Mouse (Mus musculus) C2C12 (cell line): ENCODE measurements at regions not wholly inside any gene's neighbourhood (a gene's known extent, or its start where the extent isn't known, plus 50 kb on each side); places are given as distances from the start of the nearest gene placed in this dataset.

Experiments used
- CEBPB ChIP-seq: IDR thresholded peaks from one replicate; pipeline ENCODE4 v1.6.1; 2011; ENCODE audit warnings: low read depth, mild to moderate bottlenecking, control low read depth, moderate library complexity
- CTCF ChIP-seq: IDR thresholded peaks from one replicate; pipeline ENCODE4 v1.5.1; 2011; ENCODE audit not compliant: control insufficient read depth, insufficient read depth, insufficient read length
- FOSL1 ChIP-seq: IDR thresholded peaks from one replicate; pipeline ENCODE4 v1.8.0; 2011; ENCODE audit warnings: mild to moderate bottlenecking, low read length; ENCODE audit not compliant: poor library complexity, insufficient read depth, severe bottlenecking
- MAX ChIP-seq: IDR thresholded peaks from one replicate; pipeline ENCODE4 v1.6.1; 2011; ENCODE audit warnings: mild to moderate bottlenecking, control low read depth
- MYOD1 ChIP-seq: IDR thresholded peaks from one replicate; pipeline ENCODE4 v1.6.1; 2011; ENCODE audit warnings: low read depth; ENCODE audit not compliant: control insufficient read depth, insufficient read length
- MYOG ChIP-seq: IDR thresholded peaks from one replicate; pipeline ENCODE4 v1.6.1; 2011; ENCODE audit not compliant: control insufficient read depth, insufficient read length; ENCODE audit errors: extremely low read depth
- USF1 ChIP-seq: IDR thresholded peaks from one replicate; pipeline ENCODE4 v1.6.1; 2011; ENCODE audit warnings: low read depth, mild to moderate bottlenecking, control low read depth, moderate library complexity

DNA sequence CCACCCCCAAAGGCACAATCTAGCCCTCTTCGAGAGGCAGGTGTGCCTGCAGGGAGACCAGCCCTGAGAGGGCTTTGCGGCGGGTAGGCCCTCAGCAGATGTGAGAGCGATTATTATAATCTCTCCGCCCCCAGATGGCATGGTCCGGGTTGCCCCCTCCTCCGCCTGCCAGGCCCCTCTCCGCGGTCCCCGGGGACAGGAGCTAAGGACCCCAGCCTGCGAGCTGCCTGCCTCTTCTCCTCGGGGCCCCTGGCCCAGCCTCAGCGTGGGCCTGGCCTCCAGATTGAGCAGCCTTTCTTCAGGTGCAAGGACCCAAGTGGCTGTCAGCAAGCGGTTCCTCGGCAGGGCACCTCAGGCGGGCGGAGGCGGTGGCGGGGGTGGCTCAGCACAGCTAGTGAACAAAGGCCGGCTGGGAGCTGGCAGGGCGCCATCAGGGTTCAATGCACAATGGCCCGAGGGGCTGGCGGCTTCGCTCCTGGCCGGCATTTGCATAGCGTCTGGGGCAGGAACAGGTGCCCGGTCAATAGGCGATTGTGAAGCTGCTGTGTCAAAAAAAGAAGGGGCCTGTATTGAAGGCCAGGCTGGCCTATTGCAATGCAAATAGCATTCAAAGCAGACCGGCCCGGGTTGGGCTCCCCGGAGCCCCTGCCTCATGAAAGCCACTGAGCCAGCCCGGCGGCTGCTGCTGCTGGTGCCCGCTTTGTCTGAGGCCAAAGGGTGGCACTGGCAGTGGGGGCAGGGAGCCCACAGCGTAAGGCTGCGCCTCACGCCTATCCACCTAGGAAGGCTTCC is 141.1 kb upstream of the Zmiz1 start:
- no peak for TF ChIP-seq CTCF
- no peak for TF ChIP-seq MAX
- no peak for TF ChIP-seq USF1
- TF ChIP-seq MYOG, result no peak
- no peak for TF ChIP-seq CEBPB
- TF ChIP-seq MYOD1, result no peak
- TF ChIP-seq FOSL1, result no peak
